Mouse (Mus musculus): ENCODE results near the gene Rbmxl1. TPM values are rescaled to one million over a fixed set of nuclear protein-coding genes. Genes with fewer than 3 reads are reported as not detected.

Rbmxl1 gene
- polyA plus RNA-seq, 1 experiment from 2014 or later: 392 TPM

DNA sequence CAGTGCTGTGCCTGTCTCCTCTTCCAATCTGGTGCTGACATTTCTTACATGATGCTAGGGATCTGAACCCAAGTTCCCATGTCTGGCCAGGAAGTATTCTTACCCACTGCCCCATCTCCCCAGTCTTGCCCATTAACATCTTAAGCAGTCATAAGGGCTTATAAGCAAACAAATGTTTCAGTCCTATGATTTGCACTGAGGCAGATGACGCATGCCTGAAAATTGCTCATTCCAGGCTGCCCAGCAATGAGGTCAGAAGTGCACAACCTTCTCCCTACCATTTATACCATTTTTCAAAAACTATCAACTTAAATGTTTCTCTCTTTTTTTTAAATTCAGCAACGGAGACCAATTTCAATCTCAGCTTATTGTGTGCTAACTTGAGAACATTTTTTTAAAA, 44.8 kb downstream of the Rbmxl1 start:
- H3K9me3 ChIP-seq (replicated peaks): no peaks in the 10 kb centered on the region; the same call in 1 of the 2 replicates
- H3K27me3 ChIP-seq (ENCODE audit: low read depth, poor library complexity, severe bottlenecking): no peaks in the 10 kb centered on the region
- 85% methylated on average over 2 of the region's 2 CpGs for WGBS
- no peak overlapping the region for H3K4me3 ChIP-seq
- no peak overlapping the region for H3K27ac ChIP-seq
- H3K36me3 ChIP-seq: no peaks in the 10 kb centered on the region
- DNase-seq (ENCODE audit: low spot score): no peak
- no peaks in the 10 kb centered on the region for H3K4me1 ChIP-seq

- Histone ChIP-seq H3K9me3 (replicated peaks) (no peaks in the 10 kb centered on the region), H3K4me1 (no peaks in the 10 kb centered on the region), H3K36me3 (no peaks in the 10 kb centered on the region), H3K27me3 (ENCODE audit: low read depth, poor library complexity, severe bottlenecking) (no peaks in the 10 kb centered on the region), H3K4me3 (no peak overlapping the region), H3K27ac (no peak overlapping the region)
- WGBS: 80% methylated on average over 3 of the region's 3 CpGs
- no peak for DNase-seq (ENCODE audit: low spot score)
Measured at GRCm38 (mm10) chr8:78456441-78456840, 52.3 kb downstream of the Rbmxl1 start.

Other genes with a start within 250 kb of the Rbmxl1 start
- gene Pou4f2, start 72.3 kb downstream of the Rbmxl1 start, polyA plus RNA-seq (2016; fragmentation: Nextera tagmentation; extraction: Ambion mirVana): not detected in 2 replicates
- gene Slc10a7, start 448 bp upstream of the Rbmxl1 start, polyA plus RNA-seq (2016; fragmentation: Nextera tagmentation; extraction: Ambion mirVana): 9.5 and 10.7 TPM in 2 replicates

Measured in limb, embryonic 10.5 days (tissue).